Mouse (Mus musculus) left cerebral cortex, postnatal 36 days (tissue): Measurements from ENCODE around the gene Lrwd1. TPM values are rescaled to one million over a fixed set of nuclear protein-coding genes. Genes with fewer than 3 reads are reported as not detected.
A peak's percentile ranks its signal among the peaks of the same experiment; 100 is the strongest.
"Not testable (repeated sequence)": the region's sequence is repeated elsewhere in the genome, so short reads cannot be mapped to it uniquely, and the experiment has no call there.

Experiments
- DNase-seq, 2 experiments: peaks; one replicate each; pipeline ENCODE4 v3.0.0; 2021 to 2022; ENCODE audit warnings: low spot score in 2 of 2, mixed read lengths in 1 of 2
- intact Hi-C: fragments of 180-260 bp; cut with DNase I; formaldehyde crosslinking; loops from one replicate; pipeline ENCODE4 v1.15.1; 2025
- total RNA-seq, 2 experiments: library from RNA; stranded (reverse); gene quantifications; 2 replicates each; pipeline ENCODE4 v1.2.3; 2021

Lrwd1 gene
- 10 to 100 TPM; 10.9 to 17.7 TPM for total RNA-seq

GRCm38 (mm10) chr5:136135571-136136291 lies at the start of gene Lrwd1, which contains the start of gene Alkbh4:
Lrwd1 (minus strand) TSS chr5:136136074.
Alkbh4 (plus strand) TSS chr5:136136146.
- intact Hi-C loops: loop anchor here (2.0 to 5.0 kb wide), 3 partner anchors 19 to 117 kb away; partner anchors contain the start of gene Polr2j
- DNase-seq: peak; percentile 93

GRCm38 (mm10) chr5:136183766-136184165 lies 47.9 kb upstream of the Lrwd1 start:
- DNase-seq: no peak
- intact Hi-C loops: no loop called here

GRCm38 (mm10) chr5:136182830-136183229 lies 47.0 kb upstream of the Lrwd1 start:
- DNase-seq: no peak
- intact Hi-C loops: no loop called here

GRCm38 (mm10) chr5:136182049-136182448 lies 46.2 kb upstream of the Lrwd1 start:
- intact Hi-C loops: no loop called here
- DNase-seq: peak; percentile 59

- intact Hi-C loops: no loop called here
- peak in 1 of 2 experiments; percentile 15 for DNase-seq
Measured at GRCm38 (mm10) chr5:136181197-136181596, 45.3 kb upstream of the Lrwd1 start.

DNA sequence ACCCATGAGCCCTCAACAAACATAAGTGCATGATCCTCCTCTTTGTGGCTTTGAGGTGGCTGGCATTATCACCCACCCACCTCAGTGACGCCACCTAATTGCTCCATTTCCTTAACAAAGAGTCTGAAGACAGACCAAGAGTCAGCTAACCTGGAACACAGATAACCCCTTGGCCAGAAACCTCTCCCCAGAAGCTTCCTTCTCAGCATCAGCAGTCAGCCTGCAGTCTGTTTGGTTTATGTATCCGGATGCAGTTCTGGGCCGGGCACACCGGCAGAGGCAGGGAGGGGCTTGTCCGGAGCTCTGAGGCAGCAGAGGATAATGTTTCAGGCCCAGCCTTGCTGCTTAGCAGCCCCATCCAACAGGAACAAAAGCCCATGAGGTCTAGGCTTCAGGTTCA lies 43.7 kb upstream of the Lrwd1 start:
- intact Hi-C loops: no loop called here
- no peak for DNase-seq

GRCm38 (mm10) chr5:136173606-136174463 lies 38.0 kb upstream of the Lrwd1 start:
- DNase-seq: peak; percentile 55 to 66
- intact Hi-C loops: no loop called here

GRCm38 (mm10) chr5:136172939-136173338 lies 37.1 kb upstream of the Lrwd1 start:
- no peak for DNase-seq
- intact Hi-C loops: no loop called here

GRCm38 (mm10) chr5:136171363-136172341 lies 35.8 kb upstream of the Lrwd1 start:
- peak in 1 of 2 experiments; percentile 15 for DNase-seq
- intact Hi-C loops: no loop called here

GRCm38 (mm10) chr5:136170512-136171362 lies 34.9 kb upstream of the Lrwd1 start, which contains the start of gene Orai2:
Orai2 (minus strand) TSS chr5:136170713.
- intact Hi-C loops: no loop called here
- DNase-seq: peak; percentile 84 to 86

GRCm38 (mm10) chr5:136169626-136170511 lies 34.0 kb upstream of the Lrwd1 start:
- intact Hi-C loops: no loop called here
- peak; percentile 52 to 53 for DNase-seq

GRCm38 (mm10) chr5:136168071-136168470 lies 32.2 kb upstream of the Lrwd1 start:
- intact Hi-C loops: no loop called here

GRCm38 (mm10) chr5:136167296-136167695 lies 31.4 kb upstream of the Lrwd1 start:
- no peak for DNase-seq
- intact Hi-C loops: no loop called here

More at GRCm38 (mm10) chr5:136168071-136168470, 32.2 kb upstream of the Lrwd1 start:
- no peak for DNase-seq

GRCm38 (mm10) chr5:136165246-136165645 lies 29.4 kb upstream of the Lrwd1 start:
- no peak for DNase-seq
- intact Hi-C loops: no loop called here

GRCm38 (mm10) chr5:136163807-136164474 lies 28.1 kb upstream of the Lrwd1 start:
- DNase-seq: no peak
- intact Hi-C loops: no loop called here

GRCm38 (mm10) chr5:136160084-136160483 lies 24.2 kb upstream of the Lrwd1 start:
- intact Hi-C loops: not testable (repeated sequence)

GRCm38 (mm10) chr5:136155399-136155798 lies 19.5 kb upstream of the Lrwd1 start:
- DNase-seq: no peak

More at GRCm38 (mm10) chr5:136160084-136160483, 24.2 kb upstream of the Lrwd1 start:
- not testable (repeated sequence) for DNase-seq

More at GRCm38 (mm10) chr5:136155399-136155798, 19.5 kb upstream of the Lrwd1 start:
- intact Hi-C loops: no loop called here
